Mouse (Mus musculus): ENCODE measurements around the gene Prkci.

The Prkci gene

GRCm38 (mm10) chr3:31042992-31043391, 47.4 kb downstream of the Prkci start:
- no peak for DNase-seq (ENCODE audit: extremely low spot score, low spot score)

- no peak for DNase-seq (ENCODE audit: extremely low spot score, low spot score)
Observed at GRCm38 (mm10) chr3:31047263-31047662, 51.7 kb downstream of the Prkci start.

- DNase-seq (ENCODE audit: extremely low spot score, low spot score) = no peak
Observed at GRCm38 (mm10) chr3:31049087-31049486, 53.5 kb downstream of the Prkci start.

GRCm38 (mm10) chr3:31050375-31050774, 54.8 kb downstream of the Prkci start:
- DNase-seq (ENCODE audit: extremely low spot score, low spot score) = no peak

GRCm38 (mm10) chr3:31051730-31052129, 56.2 kb downstream of the Prkci start:
- no peak for DNase-seq (ENCODE audit: extremely low spot score, low spot score)

- DNase-seq (ENCODE audit: extremely low spot score, low spot score) = no peak
Observed at GRCm38 (mm10) chr3:31053191-31053590, 57.6 kb downstream of the Prkci start.

- no peak for DNase-seq (ENCODE audit: extremely low spot score, low spot score)
Observed at GRCm38 (mm10) chr3:31054888-31055287, 59.3 kb downstream of the Prkci start.

- peak; percentile 59 for DNase-seq (ENCODE audit: extremely low spot score, low spot score)
Observed at GRCm38 (mm10) chr3:31056047-31056650, 60.6 kb downstream of the Prkci start.

GRCm38 (mm10) chr3:31056651-31057627, 61.4 kb downstream of the Prkci start:
- peak; percentile 69 for DNase-seq (ENCODE audit: extremely low spot score, low spot score)

GRCm38 (mm10) chr3:31060745-31061102, 65.2 kb downstream of the Prkci start:
- no peak for DNase-seq (ENCODE audit: extremely low spot score, low spot score)

GRCm38 (mm10) chr3:31061103-31061785, 65.7 kb downstream of the Prkci start:
- no peak for DNase-seq (ENCODE audit: extremely low spot score, low spot score)

- DNase-seq (ENCODE audit: extremely low spot score, low spot score) = no peak
Observed at GRCm38 (mm10) chr3:31061786-31062120, 66.2 kb downstream of the Prkci start.

GRCm38 (mm10) chr3:31062325-31062724, 66.8 kb downstream of the Prkci start:
- no peak for DNase-seq (ENCODE audit: extremely low spot score, low spot score)

- no peak for DNase-seq (ENCODE audit: extremely low spot score, low spot score)
Observed at GRCm38 (mm10) chr3:31068482-31068881, 72.9 kb downstream of the Prkci start.

- no peak for DNase-seq (ENCODE audit: extremely low spot score, low spot score)
Observed at GRCm38 (mm10) chr3:31071804-31072203, 76.3 kb downstream of the Prkci start.

GRCm38 (mm10) chr3:31075808-31076207, 80.3 kb downstream of the Prkci start:
- DNase-seq (ENCODE audit: extremely low spot score, low spot score) = no peak

GRCm38 (mm10) chr3:31077068-31077703, 81.6 kb downstream of the Prkci start:
- no peak for DNase-seq (ENCODE audit: extremely low spot score, low spot score)

- DNase-seq (ENCODE audit: extremely low spot score, low spot score) = no peak
Observed at GRCm38 (mm10) chr3:31079450-31079849, 83.9 kb downstream of the Prkci start.

- no peak for DNase-seq (ENCODE audit: extremely low spot score, low spot score)
Observed at GRCm38 (mm10) chr3:31080791-31081502, 85.4 kb downstream of the Prkci start.

- DNase-seq (ENCODE audit: extremely low spot score, low spot score) = no peak
Observed at GRCm38 (mm10) chr3:31082838-31083506, 87.4 kb downstream of the Prkci start.

Measured in neural tube, embryonic 10.5 days (tissue).